Mouse (Mus musculus) right cerebral cortex, adult 2 months (tissue): ENCODE results near the gene 1700028K03Rik.

Experiments
- DNase-seq, 2 experiments: peaks; one replicate each; pipeline ENCODE4 v3.0.0; 2021 to 2022; ENCODE audit warnings: low spot score in 2 of 2

Gene 1700028K03Rik

GRCm38 (mm10) chr5:107541696-107542095 lies 7.2 kb downstream of the 1700028K03Rik start:
- DNase-seq, result peak in 1 of 2 experiments; percentile 21

GRCm38 (mm10) chr5:107545927-107546326 lies 11.4 kb downstream of the 1700028K03Rik start:
- DNase-seq, result no peak

DNA sequence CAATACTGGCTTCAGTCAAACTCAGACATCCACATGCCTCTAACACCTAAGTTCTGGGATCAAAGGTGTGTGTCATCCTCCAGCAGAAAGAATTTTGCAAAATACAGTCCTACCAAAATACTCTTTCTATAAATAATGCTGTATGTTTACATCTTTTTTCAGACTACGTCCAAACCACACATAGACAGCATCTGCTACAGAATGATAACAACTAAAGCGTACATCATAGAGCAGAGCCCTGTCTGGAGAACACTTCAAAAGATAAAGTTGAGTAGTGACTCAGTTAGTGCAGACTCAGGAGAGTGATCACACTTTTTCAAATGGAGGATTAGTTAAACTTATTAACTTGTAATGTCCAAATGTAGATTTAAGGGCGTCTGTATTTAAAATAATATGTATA lies 13.4 kb downstream of the 1700028K03Rik start:
- no peak for DNase-seq

- no peak for DNase-seq
Measured at GRCm38 (mm10) chr5:107548444-107548843, 13.9 kb downstream of the 1700028K03Rik start.

DNA sequence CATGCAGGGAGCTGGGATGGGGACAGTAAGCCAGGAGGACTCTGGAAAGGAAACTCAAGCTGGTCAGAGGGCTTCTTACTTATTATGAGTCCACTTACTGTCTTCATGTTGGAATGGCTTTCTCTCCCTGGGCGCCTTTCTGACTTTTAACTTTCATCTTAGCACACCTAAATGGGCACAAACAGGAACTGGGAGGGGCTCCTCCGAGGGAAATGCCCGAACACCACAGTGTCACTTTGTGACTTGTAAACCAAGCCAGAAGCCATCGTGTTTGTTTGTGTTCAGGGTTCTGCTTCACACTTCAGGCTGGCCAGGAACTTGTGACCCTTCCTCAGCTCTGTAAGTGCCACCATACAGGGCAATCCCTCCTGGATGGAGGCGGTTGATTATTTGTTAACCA lies 19.8 kb downstream of the 1700028K03Rik start:
- DNase-seq, result no peak

GRCm38 (mm10) chr5:107556969-107557368 lies 22.5 kb downstream of the 1700028K03Rik start:
- DNase-seq, result no peak

- DNase-seq, result peak in 1 of 2 experiments; percentile 18
Measured at GRCm38 (mm10) chr5:107569148-107569547, 34.6 kb downstream of the 1700028K03Rik start.

- DNase-seq, result peak; percentile 84
Measured at GRCm38 (mm10) chr5:107597301-107598077, 63.0 kb downstream of the 1700028K03Rik start, which contains the start of the genes Rpap2 and Glmn. Gene Rpap2 (plus strand): TSS chr5:107597373. Gene Glmn (minus strand): TSS chr5:107597888.

DNA sequence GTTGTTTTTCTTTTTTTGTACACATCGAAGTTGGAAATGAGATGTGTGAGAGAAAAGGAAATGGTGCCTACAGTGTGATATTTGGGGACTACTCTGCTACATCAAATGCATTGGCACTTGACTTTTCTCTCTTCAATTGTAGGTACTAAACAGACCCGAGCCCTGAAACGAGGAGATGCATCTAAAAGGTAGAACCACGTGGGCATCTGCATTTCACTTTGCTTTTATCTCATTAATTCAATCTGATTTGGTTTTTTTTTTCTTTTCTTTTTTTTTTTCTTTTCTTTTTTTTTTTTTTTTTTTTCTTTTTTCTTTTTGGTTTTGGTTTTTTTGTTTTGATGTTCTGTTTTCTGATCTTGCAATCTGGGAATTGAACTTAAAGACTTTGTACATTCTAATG lies 63.9 kb downstream of the 1700028K03Rik start:
- DNase-seq, result no peak
